Mouse (Mus musculus) ES-Bruce4 (cell line): ENCODE data around the gene Oprd1.

Source experiments
- CTCF ChIP-seq: IDR thresholded peaks from one replicate; pipeline ENCODE4 v1.8.1; 2011; ENCODE audit warnings: low read depth, low read length
- EP300 ChIP-seq: IDR thresholded peaks from 2 replicates; pipeline ENCODE4 v1.6.1; 2011; ENCODE audit warnings: low read depth, low read length; ENCODE audit not compliant: insufficient read depth
- POLR2A ChIP-seq: IDR thresholded peaks from one replicate; pipeline ENCODE4 v1.8.1; 2011; ENCODE audit warnings: low read length; ENCODE audit not compliant: insufficient read depth

- no peak for TF ChIP-seq POLR2A
- no peak for TF ChIP-seq CTCF
- no peak for TF ChIP-seq EP300
Observed at GRCm38 (mm10) chr4:132078296-132078714, 66.0 kb downstream of the Oprd1 start.
